Comparison of ENCODE assay signal across 8 mouse cellular contexts in the genomic region with DNA sequence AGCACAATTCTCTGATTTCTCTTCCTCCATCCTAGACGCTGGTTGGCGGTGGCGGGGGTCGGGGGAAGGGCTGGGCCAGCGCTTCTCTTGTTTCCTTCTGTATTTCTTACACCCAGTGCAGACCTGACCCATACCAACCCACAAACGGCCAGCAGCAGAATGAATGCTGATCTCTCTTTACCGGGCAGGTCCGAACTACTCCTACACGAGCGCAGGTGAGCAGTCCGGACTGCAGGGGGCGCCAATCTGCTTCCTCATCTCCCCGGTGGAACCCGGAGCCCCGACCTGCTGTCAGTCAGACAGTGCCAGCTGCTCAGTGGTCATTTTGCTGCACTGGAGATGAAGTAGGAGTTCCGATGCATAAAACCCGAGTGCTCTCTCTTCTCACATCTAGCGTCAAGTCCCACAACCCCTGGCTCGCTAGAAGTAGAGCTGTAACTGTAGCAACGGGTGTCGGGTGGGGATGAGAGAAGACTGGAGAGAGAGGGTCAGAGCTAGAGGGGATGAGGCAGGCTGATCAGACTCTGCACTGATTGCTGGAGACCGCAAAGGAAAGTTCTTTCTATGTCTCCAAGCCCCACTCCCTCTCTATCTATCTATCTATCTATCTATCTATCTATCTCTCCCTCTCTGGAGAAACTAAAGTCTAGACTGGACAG. TPM values are rescaled to one million over a fixed set of nuclear protein-coding genes. Genes with fewer than 3 reads are reported as not detected.
DNase-seq lines count a peak whose midpoint lies in the region; ATAC-seq and TF ChIP-seq lines count a peak whose summit lies in the region.

A gene (plus strand): TSS at position 387 of the 659 bp plus-strand sequence.

- peak within 1 kb of the TSS; percentile 42 for H3K4me2 ChIP-seq in forebrain, embryonic 16.5 days (ENCODE audit: low read length)
- no peak within 1 kb of the TSS for H3K4me2 ChIP-seq in liver, postnatal 0 days (ENCODE audit: low read depth, low read length)

- ATAC-seq in forebrain, embryonic 16.5 days: peak; percentile 81
- 0 out of 2 replicates have a peak, but pooled peaks have one; percentile 23 for ATAC-seq in liver, postnatal 0 days

- TF ChIP-seq CTCF in liver, postnatal 0 days (IDR thresholded peaks at IDR 0.05; ENCODE audit: low read depth): peak; percentile 73

- no peak within 1 kb of the TSS for H3K27ac ChIP-seq in forebrain, embryonic 16.5 days (ENCODE audit: low read length)
- H3K27ac ChIP-seq in liver, postnatal 0 days (ENCODE audit: low read depth): no peak within 1 kb of the TSS

- H3K4me3 ChIP-seq in forebrain, embryonic 16.5 days (replicated peaks; ENCODE audit: low read length): 0 out of 2 replicates have a peak within 1 kb of the TSS, but pooled peaks have one; percentile 2
- no peak within 1 kb of the TSS for H3K4me3 ChIP-seq in liver, postnatal 0 days (ENCODE audit: low read depth, low read length)

- H3K4me1 ChIP-seq in forebrain, embryonic 16.5 days (replicated peaks; ENCODE audit: control insufficient read depth, insufficient read depth, low read length): peaks cover 8% of the 10 kb centered on the region
- no peaks in the 10 kb centered on the region for H3K4me1 ChIP-seq in liver, postnatal 0 days (ENCODE audit: insufficient read depth)

- 6% methylated on average over 22 of the region's 22 CpGs for WGBS in forebrain, embryonic 16.5 days
- 15% methylated on average over 22 of the region's 22 CpGs for WGBS in liver, postnatal 0 days (ENCODE audit: insufficient replicate concordance)

- H3K9ac ChIP-seq in forebrain, embryonic 16.5 days (replicated peaks; ENCODE audit: low read depth, low read length): 0 out of 2 replicates have a peak within 1 kb of the TSS, but pooled peaks have one; percentile 22
- no peak within 1 kb of the TSS for H3K9ac ChIP-seq in liver, postnatal 0 days (replicated peaks)

- peaks cover 12% of the 10 kb centered on the region for H3K27me3 ChIP-seq in forebrain, embryonic 16.5 days (replicated peaks; ENCODE audit: control insufficient read depth, insufficient read depth, low read length)
- H3K27me3 ChIP-seq in liver, postnatal 0 days (ENCODE audit: insufficient read depth, low read length): peaks cover 12% of the 10 kb centered on the region; the same call in 1 of the 2 replicates

- peak; percentile 22 for DNase-seq in urinary bladder, adult 2 months (ENCODE audit: low spot score)
- no peak for DNase-seq in urinary bladder, postnatal 10 days (ENCODE audit: low spot score)
- DNase-seq in cerebellum, adult 18-20 months: peak; percentile 41 to 48
- DNase-seq in kidney, postnatal 14 days: peak; percentile 4
- DNase-seq in liver, postnatal 0 days: peak; percentile 75
- peak; percentile 86 for DNase-seq in retina, embryonic 14.5 days (ENCODE audit: low spot score)
- DNase-seq in urinary bladder, postnatal 4 days (ENCODE audit: low spot score in 2 of 2): no peak

- no peaks in the 10 kb centered on the region for H3K36me3 ChIP-seq in forebrain, embryonic 16.5 days (ENCODE audit: control insufficient read depth, insufficient read depth)
- no peaks in the 10 kb centered on the region for H3K36me3 ChIP-seq in liver, postnatal 0 days (replicated peaks; ENCODE audit: insufficient read depth, low read length)

- no peak for TF ChIP-seq EP300 in liver, postnatal 0 days (IDR thresholded peaks at IDR 0.05; ENCODE audit: low read depth)

- no peaks in the 10 kb centered on the region for H3K9me3 ChIP-seq in forebrain, embryonic 16.5 days (ENCODE audit: control insufficient read depth, low read length)
- H3K9me3 ChIP-seq in liver, postnatal 0 days (ENCODE audit: low read length): no peaks in the 10 kb centered on the region

RNA-seq across cellular contexts. Expression of the gene that starts here (rescaled TPM):
- not detected in 2 replicates for polyA plus RNA-seq in urinary bladder, adult 2 months (2012; rRNA removed)
- 0.17 and 0.20 TPM in 2 replicates for polyA plus RNA-seq in forebrain, embryonic 16.5 days (2015; fragmentation: Nextera tagmentation; extraction: Ambion mirVana)
- not detected in 2 replicates for polyA plus RNA-seq in liver, postnatal 0 days (2015; fragmentation: Nextera tagmentation; extraction: Ambion mirVana)

Comparison
In these comparisons a context has a peak if more than half of its experiments do, and no peak if none do; other contexts are left out.
1. Peak in DNase-seq in urinary bladder, adult 2 months; RNA of the gene not detected or under 1 TPM.
2. Peak in ATAC-seq, H3K4me3 ChIP-seq, H3K9ac ChIP-seq and H3K4me2 ChIP-seq in forebrain, embryonic 16.5 days; RNA of the gene not detected or under 1 TPM.
3. Peak in DNase-seq and ATAC-seq in liver, postnatal 0 days; RNA of the gene not detected or under 1 TPM.
4. DNase-seq: peak in cerebellum, adult 18-20 months (2 of 2), kidney, postnatal 14 days (single experiment) and retina, embryonic 14.5 days (single experiment); none in urinary bladder, postnatal 10 days (single experiment) and urinary bladder, postnatal 4 days (0 of 2).